Comparison of ENCODE assay signal across 1 mouse cellular context in genomic region chr13:59672248-59672647, GRCm38 (mm10).
A peak's percentile ranks its signal among the peaks of the same experiment; 100 is the strongest.
TF ChIP-seq lines count a peak whose summit lies in the region.

No protein-coding gene starts in this region.

TF ChIP-seq in MEL, 35 proteins besides CTCF, POLR2A, EP300 and RAD21:
- TF ChIP-seq SIN3A (IDR thresholded peaks at IDR 0.05; ENCODE audit: low read length) (peak; percentile 25; the same call in 1 of the 2 replicates), ZC3H11A (IDR thresholded peaks at IDR 0.05; ENCODE audit: low read depth, low read length) (no peak), RCOR1 (IDR thresholded peaks at IDR 0.05; ENCODE audit: low read depth, low read length) (no peak), TCF12 (IDR thresholded peaks at IDR 0.05; ENCODE audit: low read depth, low read length) (0 out of 2 replicates have a peak, but pooled peaks have one; percentile 9), CHD1 (IDR thresholded peaks at IDR 0.05; ENCODE audit: low read depth, low read length) (no peak), TAL1 (IDR thresholded peaks at IDR 0.05; ENCODE audit: low read length) (peak; percentile 40; the same call in 1 of the 2 replicates), TBP (IDR thresholded peaks at IDR 0.05; ENCODE audit: low read depth, low read length) (0 out of 2 replicates have a peak, but pooled peaks have one; percentile 22)
